Mouse (Mus musculus): ENCODE results near the gene Ccdc33. TPM values are rescaled to one million over a fixed set of nuclear protein-coding genes. Genes with fewer than 3 reads are reported as not detected.

Gene Ccdc33
- total RNA-seq, 2 experiments from 2014 or later = 0.86 to 1.3 TPM

DNA sequence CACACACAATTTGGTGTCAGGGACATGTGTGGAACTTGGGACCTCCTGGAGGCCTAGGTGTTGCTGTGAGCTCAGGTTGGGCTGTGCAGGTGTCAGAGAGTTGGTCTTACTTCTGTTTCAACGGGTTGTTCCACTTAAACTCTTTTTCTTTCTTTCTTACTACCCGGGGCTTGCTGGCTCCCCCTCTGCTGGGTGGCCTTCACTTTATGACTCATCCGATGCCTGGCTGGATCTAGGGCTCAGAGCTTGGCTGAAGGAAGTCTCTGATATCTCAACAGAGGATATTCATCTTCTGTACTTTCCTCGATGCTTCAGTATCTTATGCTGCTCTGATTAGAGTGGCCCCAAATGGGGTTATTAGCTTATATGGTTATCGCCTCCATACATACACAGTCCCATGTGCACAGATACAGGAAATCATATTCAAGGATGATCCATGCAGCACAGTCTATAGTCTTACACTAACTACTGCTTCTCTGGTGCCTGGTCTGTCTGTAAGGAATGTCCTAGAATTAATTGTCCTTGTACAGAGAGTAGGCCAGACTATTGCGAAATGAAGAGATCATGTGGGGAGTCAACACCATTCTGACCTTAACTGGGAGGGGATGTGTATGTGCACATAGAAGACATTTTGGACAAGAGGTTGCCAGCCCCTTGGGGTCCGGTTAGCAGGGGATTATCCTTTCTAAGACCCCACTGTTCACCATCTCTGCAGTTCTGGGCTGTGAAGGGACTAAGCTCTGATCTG, 82.5 kb downstream of the Ccdc33 start:
- DNase-seq (ENCODE audit: extremely low spot score in 1 of 2, low spot score in 2 of 2) = no peak
- Histone ChIP-seq H3K27ac (peak overlapping the region; percentile 15; the same call in 1 of the 2 replicates), H3K4me3 (no peak overlapping the region)
- TF ChIP-seq CTCF (IDR thresholded peaks at IDR 0.05) = no peak
- intact Hi-C loops (cut with DNase I) = loop anchor here (1.0 kb wide), 1 partner anchor 103 kb away; no protein-coding TSS in a partner anchor

DNA sequence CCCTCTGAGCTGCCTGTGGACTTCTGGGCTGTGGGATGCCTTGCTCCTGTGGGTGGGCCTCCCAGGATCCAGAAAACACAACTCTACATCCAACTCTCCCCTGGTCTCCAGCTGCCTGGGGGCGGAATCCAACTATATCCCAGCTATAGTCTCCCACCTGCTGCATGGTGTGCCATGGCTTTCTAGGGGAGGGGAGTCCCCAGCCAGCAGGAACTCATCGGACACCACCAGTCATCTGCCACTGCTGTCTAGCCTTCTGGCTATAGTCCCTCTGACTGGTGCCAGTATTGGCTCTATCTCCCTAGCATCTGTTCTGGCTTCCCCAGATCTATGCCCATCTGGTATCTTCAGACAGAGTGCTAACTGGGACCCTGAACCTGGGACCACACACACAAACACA, 83.1 kb downstream of the Ccdc33 start:
- intact Hi-C loops (cut with DNase I) = no loop called here

GRCm38 (mm10) chr9:58031895-58032294, 86.7 kb downstream of the Ccdc33 start:
- Histone ChIP-seq H3K27ac (no peak overlapping the region), H3K4me3 (no peak overlapping the region)
- DNase-seq (ENCODE audit: extremely low spot score in 1 of 2, low spot score in 2 of 2) = no peak
- intact Hi-C loops (cut with DNase I) = no loop called here
- TF ChIP-seq CTCF (IDR thresholded peaks at IDR 0.05) = no peak

More for the DNA sequence above, 83.1 kb downstream of the Ccdc33 start:
- TF ChIP-seq CTCF (IDR thresholded peaks at IDR 0.05) = no peak
- DNase-seq (ENCODE audit: extremely low spot score in 1 of 2, low spot score in 2 of 2) = peak in 1 of 2 experiments; percentile 69
- Histone ChIP-seq H3K4me3 (no peak overlapping the region), H3K27ac (no peak overlapping the region)

- no peak for DNase-seq (ENCODE audit: extremely low spot score in 1 of 2, low spot score in 2 of 2)
- intact Hi-C loops (cut with DNase I) = no loop called here
- H3K27ac ChIP-seq = no peak overlapping the region
- TF ChIP-seq CTCF (IDR thresholded peaks at IDR 0.05) = no peak
- no peak overlapping the region for H3K4me3 ChIP-seq
Measured at GRCm38 (mm10) chr9:58029635-58030034, 89.0 kb downstream of the Ccdc33 start.

GRCm38 (mm10) chr9:58028841-58029240, 89.8 kb downstream of the Ccdc33 start:
- no peak for TF ChIP-seq CTCF (IDR thresholded peaks at IDR 0.05)
- no peak for DNase-seq (ENCODE audit: extremely low spot score in 1 of 2, low spot score in 2 of 2)
- no peak overlapping the region for H3K4me3 ChIP-seq
- intact Hi-C loops (cut with DNase I) = no loop called here
- no peak overlapping the region for H3K27ac ChIP-seq

DNA sequence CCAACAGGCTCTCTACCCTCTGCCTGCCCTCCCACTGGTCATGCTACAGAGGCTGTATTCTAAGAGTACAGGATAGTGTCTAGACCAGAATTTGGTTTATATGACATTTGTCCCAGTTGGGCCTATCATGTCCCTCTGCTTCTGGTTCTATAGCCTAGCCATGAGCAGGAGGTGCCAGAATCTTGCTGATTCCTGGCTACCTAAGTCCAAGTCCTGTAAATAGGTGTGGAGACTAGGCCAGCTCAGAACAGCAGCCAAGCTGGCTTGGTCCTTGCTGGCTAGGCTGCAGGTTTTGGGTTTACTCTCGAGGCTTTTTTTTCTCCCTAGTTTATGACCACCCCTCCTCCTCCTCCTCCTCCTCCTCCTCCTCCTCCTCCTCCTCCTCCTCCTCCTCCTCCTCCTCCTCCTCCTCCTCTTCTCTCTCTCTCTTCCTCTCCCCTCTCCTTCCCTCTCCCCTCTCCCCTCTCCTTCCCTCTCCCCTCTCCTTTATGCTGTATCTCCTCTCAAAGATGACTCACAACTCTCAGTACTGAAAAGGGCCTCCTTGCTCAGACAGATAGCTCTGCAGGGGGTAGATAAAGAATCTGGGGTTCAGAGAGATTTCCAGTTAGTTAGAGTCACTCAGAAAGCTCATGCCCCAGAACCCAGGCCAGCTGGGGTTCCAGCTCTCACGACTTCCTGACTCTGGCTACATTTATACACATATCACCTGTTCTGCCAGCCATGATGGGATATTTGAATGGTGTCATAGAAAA, 91.0 kb downstream of the Ccdc33 start:
- H3K4me3 ChIP-seq = no peak overlapping the region

GRCm38 (mm10) chr9:58025995-58026394, 92.6 kb downstream of the Ccdc33 start:
- no peak for TF ChIP-seq CTCF (IDR thresholded peaks at IDR 0.05)
- intact Hi-C loops (cut with DNase I) = no loop called here
- Histone ChIP-seq H3K4me3 (no peak overlapping the region), H3K27ac (no peak overlapping the region)
- DNase-seq (ENCODE audit: extremely low spot score in 1 of 2, low spot score in 2 of 2) = no peak

More for the DNA sequence above, 91.0 kb downstream of the Ccdc33 start:
- no peak overlapping the region for H3K27ac ChIP-seq
- DNase-seq (ENCODE audit: extremely low spot score in 1 of 2, low spot score in 2 of 2) = no peak
- TF ChIP-seq CTCF (IDR thresholded peaks at IDR 0.05) = no peak
- intact Hi-C loops (cut with DNase I) = no loop called here

DNA sequence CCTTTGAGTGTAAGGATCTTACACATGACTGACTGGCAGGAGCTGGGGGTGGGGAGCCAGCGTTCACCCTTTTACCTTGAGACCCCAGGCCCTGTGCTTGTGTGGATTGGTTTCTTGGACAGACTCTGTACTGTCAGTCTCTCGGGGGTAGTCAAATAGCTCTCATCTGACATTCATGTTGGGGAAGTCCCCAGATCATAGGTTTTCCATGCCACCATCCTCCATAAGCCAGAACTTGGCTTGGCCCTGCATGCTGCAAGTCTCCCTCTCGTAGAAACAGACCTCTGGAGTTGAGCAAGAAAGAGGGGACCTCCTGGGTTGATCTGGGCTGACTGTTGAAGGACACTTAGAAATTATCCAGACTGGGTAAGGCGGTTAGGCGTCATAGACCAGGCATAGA, 100.2 kb downstream of the Ccdc33 start:
- DNase-seq (ENCODE audit: extremely low spot score in 1 of 2, low spot score in 2 of 2) = no peak
- H3K4me3 ChIP-seq = no peak overlapping the region
- no peak for TF ChIP-seq CTCF (IDR thresholded peaks at IDR 0.05)
- no peak overlapping the region for H3K27ac ChIP-seq
- intact Hi-C loops (cut with DNase I) = no loop called here

DNA sequence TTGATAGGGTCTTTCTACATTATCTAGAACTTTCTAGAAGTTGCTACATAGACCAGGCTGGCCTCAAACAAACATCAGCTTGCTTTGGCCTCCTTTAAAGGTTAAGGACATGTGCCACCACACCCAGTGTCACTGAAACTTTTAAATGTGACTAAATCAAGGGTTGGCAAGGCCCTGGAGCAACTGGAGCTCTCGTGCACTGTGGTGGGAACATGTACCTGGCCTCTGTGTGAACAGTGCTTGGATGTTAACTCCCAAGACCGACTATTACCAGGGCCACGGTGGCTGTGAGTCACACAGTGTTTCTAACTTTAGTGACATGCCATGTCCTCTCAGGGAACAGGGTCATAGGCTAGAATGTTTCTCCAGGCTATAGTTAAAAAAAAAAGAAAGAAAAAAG, 101.7 kb downstream of the Ccdc33 start:
- no peak for TF ChIP-seq CTCF (IDR thresholded peaks at IDR 0.05)
- Histone ChIP-seq H3K27ac (no peak overlapping the region), H3K4me3 (no peak overlapping the region)
- intact Hi-C loops (cut with DNase I) = no loop called here
- no peak for DNase-seq (ENCODE audit: extremely low spot score in 1 of 2, low spot score in 2 of 2)

DNA sequence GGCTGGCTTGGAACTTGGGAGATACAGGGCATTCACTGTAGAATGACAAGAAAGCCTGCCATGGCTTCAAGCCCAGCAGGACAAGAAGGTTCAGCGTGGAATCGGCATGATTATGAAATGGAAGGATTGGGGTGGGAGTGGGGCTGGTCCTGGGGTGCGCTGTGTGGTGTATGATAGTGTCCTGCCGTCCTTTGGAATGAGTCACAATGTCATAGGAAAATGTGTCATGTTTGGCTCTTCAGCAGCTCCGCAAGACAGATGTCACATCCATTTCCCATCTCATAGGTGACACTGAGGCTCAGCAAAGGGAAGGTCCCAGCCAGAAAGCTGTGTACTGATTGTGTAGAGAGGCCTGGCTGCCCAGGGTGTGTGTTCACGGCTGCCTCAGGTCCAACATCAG, 102.8 kb downstream of the Ccdc33 start:
- no peak for DNase-seq (ENCODE audit: extremely low spot score in 1 of 2, low spot score in 2 of 2)
- TF ChIP-seq CTCF (IDR thresholded peaks at IDR 0.05) = no peak
- intact Hi-C loops (cut with DNase I) = no loop called here
- Histone ChIP-seq H3K27ac (no peak overlapping the region), H3K4me3 (no peak overlapping the region)

- no peak overlapping the region for H3K27ac ChIP-seq
- no peak overlapping the region for H3K4me3 ChIP-seq
- TF ChIP-seq CTCF (IDR thresholded peaks at IDR 0.05) = no peak
- intact Hi-C loops (cut with DNase I) = no loop called here
- no peak for DNase-seq (ENCODE audit: extremely low spot score in 1 of 2, low spot score in 2 of 2)
Measured at GRCm38 (mm10) chr9:58014393-58015160, 104.0 kb downstream of the Ccdc33 start.

DNA sequence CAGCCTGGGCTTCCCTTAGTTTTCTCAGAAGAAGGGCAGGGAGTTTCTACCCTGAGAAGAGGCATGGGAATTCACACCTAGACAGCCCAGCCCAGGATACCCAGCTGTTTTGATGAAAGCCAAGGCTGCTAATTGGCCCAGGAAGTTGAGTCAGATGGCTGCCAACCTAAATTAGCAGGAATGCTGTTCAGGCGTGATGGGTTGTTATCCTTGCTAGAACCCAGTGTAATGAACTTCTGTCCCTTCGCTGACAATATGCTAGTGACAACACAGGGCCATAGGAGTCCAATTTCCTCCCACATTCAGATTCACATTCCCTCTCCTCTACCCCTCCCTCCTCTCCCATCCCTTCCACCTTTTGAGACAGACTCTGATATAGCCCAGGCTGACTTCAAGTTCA, 105.7 kb downstream of the Ccdc33 start:
- no peak for DNase-seq (ENCODE audit: extremely low spot score in 1 of 2, low spot score in 2 of 2)
- H3K4me3 ChIP-seq = no peak overlapping the region
- intact Hi-C loops (cut with DNase I) = no loop called here
- no peak for TF ChIP-seq CTCF (IDR thresholded peaks at IDR 0.05)
- H3K27ac ChIP-seq = no peak overlapping the region
